Mouse (Mus musculus) mouse trophoblast stem cell (cell line): ENCODE results near the gene Ier5.

Experiments used
- in situ Hi-C, 2 experiments: fragments of 300-500 bp; cut with MseI, MboI; formaldehyde crosslinking; loops; 2 replicates in 1 of 2; 3 replicates in 1 of 2; pipeline ENCODE4 v1.15.1; 2025

The Ier5 gene

DNA sequence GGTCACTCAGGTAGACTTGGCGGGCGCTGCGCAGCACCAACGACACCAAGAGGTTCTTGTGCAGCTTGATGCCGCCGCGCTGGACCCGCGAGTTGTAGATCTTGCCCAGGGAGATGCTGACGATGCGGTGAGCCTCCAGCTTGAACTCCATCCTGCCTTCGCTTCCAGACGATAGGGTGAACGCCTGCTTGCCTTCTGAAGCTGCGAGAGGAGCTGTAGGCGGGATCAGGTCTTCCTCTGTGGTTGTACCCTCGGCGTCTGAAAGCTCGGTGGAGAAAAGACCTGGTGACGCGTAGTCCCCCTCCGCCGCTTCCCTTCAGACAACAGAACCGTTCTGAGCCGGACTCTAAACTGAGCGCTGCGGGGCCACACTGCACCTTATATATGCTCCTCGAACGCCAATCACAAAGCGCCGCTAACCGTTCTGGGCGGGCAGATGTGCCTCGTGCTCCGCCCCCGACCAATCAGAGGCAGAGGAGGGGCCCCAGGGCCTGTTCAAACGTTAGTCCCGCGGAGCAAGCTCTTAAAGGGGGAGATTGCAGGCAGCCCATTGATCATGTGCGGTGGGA lies at the start of gene Ier5:
TSS of gene Ier5 (minus strand) at position 357 of the 569 bp plus-strand sequence.
- in situ Hi-C loops: no loop called here

DNA sequence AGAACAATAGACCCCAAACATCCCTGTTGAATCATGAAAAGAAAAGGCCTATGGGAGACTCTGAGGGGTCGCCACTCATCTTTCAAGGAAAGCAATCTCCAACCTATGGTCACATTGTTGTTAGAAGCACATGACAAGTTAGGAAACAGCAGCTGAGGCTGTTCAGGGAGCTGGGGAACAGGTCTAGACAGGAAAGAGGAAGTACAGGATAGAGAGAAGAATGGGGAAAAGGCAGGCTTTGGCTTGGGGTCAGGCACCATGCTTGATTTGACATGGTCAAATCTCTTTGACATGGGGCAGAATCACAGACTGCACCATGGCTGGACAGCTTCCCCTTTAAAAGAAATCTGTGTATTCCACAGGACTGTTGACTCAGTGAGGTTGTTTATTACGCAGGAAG lies 47.8 kb upstream of the Ier5 start:
- in situ Hi-C loops: no loop called here

DNA sequence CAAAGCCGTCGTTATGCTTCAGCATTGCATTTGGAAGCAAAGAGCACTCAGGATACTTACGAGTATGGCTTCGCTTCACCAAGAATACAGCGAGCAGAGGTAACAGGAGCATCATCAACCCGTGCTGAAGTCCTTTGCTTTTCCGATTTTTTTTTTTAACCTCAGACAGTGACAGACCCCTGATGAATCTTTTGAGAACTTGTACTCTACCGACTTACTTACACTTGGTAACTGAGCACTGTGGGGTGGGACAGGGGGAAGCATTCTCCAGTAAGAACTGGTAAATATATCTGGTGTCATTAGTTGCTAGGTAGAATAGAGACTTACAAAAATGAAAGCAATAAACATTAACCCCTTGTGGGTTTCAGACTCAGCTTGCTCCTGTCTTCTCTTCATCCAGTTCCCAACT lies 47.1 kb upstream of the Ier5 start, which contains the start of gene Mr1:
TSS of gene Mr1 (minus strand) at position 243 of the 409 bp plus-strand sequence.
- in situ Hi-C loops: no loop called here

DNA sequence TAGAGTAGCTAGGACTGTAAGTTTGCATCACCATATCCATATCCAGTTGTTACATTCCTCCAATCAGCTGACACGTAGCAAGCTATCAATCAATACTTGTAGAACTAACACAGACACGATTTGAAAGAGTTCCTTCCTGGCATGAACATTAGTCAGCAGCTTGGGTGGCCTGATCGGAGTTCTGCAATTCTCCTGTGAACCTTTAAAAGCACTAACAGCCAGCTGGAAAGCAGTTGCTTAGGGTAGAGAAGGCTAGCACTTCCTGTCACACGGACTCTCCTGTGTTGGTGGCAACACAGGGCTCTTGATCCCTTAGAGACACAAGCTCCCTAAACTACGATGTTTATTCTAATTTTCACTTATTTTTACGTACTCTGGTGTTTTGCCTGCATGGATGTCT lies 46.2 kb upstream of the Ier5 start:
- in situ Hi-C loops: no loop called here

DNA sequence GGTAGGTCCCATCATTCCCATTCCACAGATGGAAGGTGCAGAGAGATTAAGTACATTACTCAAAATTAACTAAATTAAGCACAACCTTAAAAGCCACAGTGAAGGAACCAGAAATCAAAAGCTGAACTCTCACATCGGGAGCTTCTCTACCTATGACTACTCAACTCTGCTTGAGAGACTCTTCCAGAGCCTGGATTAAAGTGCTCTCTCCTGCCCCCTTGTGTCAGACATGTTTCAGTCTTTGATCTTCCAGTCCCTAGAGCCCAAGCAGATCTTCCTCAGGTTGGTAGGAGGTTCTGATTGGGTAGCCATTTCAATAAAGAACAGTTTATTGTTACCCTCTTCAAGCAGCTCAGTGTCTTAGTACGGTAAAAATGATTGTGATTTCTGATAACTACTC lies 40.6 kb upstream of the Ier5 start:
- in situ Hi-C loops: loop anchor here in 1 of 2 experiments (5.0 kb wide), 1 partner anchor 93 kb away; no protein-coding TSS in a partner anchor

DNA sequence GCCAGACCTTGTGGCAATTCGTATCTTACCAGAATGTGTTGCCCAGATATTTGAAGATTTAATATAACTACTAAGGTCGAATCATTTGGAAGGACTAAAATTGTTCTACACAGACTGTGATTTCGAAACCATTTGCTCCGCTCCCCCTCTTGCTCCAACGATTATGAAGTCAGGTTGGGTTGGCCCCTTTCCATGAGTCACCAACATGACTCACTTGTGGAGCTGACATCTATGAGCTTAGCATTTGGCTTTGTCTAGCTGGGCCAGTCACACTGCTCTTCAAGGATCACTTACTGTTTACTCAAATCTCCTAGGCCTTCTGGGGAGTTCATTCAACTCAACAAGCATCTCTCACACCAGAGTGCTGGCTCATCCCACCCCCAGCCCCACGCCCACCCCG lies 39.4 kb upstream of the Ier5 start:
- in situ Hi-C loops: no loop called here

DNA sequence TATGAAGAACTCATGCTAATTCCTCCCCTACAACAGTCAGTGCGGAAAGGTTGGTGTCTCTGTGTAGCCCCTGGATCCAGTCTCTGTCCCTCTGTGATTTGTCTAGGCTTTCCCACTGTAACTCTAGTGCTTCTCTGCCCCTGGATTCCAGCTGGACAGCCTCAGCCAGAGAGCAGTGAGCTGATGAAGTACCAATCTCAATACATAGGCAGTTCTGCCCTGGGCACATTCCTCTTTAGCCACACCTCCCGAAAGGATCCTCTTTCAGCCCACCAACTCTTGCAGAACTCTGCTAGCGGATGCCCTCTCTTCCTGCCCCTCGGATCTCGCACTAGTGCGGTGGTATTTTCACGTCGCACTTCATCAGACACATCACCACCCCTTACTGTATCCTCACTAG lies 35.4 kb upstream of the Ier5 start:
- in situ Hi-C loops: no loop called here

DNA sequence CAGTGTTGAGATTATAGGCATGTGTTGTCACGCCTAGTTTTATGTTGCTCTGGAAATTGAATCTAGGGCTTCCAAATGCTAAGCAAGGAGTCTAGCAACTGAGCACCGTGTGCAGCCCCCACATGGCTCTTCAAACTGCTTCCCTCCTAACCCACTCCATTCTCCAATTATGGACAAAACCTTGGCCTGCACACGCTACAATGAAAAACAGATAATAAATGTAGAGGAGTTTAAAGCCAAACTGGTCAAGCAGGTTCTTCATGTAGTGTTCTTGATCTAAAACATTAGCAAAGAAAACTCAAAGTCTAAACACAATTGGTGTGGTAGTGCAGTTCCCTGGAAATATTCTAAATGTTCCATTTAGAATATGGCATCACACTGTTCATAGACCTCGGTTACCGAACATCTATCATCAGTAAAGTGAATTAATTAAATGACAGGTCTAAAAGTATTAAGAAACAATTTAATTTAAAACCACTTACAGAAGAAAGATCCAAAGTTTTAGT lies 28.0 kb upstream of the Ier5 start:
- in situ Hi-C loops: no loop called here

DNA sequence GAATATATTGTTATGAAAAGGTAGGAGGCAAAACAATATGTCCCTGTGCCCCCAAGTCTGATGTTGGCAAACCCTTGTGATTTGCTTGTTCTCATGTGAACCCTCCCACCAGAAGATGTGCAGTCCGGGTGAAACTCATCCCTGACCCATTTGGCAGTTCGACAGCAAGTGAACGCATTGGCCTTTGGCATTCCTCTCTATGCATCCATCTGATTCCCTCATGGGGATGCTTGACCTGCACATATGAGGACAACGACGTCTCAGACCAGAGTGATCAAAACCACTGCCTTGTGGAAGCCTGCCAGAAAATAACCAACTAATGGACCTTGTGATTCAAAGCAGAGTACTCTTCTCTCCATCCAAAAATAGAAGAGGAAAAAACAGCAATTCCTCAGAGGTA lies 27.3 kb upstream of the Ier5 start:
- in situ Hi-C loops: no loop called here

DNA sequence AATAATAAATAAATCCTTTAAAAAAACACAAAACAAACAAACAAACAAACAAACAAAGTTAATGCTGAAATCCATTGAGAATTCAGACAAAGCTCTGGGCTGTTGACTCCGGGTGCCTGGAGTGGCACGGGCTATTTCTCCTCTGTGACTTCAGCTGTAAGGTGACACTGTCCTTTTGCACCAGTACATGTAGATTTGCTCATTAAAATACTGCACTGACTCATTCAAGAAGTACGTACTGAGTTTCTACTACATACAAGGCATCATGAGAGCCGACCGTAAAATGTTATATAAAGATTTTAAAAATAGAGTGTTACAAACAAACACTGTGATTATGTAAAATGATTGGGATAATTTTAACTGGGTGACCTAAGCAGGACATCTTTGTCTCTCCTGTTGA lies 25.0 kb upstream of the Ier5 start:
- in situ Hi-C loops: no loop called here

DNA sequence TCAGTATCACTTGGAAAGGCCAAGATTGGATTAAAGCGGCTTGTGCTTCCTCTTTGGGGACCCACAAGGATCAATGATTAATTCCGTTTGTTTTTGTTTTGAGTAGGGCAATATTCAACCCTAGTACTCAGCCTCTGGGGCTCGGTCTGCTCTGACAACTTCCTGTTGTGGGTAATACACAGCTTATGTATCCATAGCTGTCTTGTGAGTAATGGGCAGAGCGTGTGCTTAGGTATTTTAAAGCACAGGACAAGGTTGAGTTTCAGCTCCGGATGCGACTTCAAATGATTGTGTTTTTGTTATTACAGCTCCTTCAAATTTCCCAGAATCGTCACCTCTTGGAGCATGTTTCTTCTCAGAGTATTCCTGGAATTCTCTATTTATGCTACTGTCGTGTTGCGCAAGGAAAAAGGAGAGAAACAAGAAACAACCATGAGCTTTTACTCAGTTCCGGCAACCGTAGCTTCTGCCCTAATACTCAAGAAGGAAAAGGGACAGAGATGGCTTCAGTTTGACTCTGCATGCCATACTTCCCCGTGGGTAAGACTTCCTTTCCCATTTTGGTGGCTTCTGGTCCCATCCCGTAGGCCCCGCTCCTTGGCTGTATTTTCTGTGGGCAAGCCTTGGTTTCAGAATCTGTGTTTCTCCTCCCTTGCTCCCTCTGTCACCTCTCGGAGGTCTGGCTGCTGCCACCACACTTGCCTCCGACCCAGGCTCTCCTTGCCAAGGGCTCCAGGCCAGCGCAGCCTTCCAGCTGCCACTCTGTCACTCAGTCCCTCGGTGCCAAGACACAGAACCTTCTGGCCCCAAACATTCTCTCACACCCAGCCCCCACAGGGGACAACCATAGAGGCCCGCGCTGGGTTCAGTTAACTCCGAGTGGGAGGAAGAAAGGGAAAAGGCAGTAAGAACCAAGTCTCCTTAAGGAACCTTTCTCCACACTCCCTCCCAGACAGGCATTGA lies 22.8 kb upstream of the Ier5 start:
- in situ Hi-C loops: no loop called here

DNA sequence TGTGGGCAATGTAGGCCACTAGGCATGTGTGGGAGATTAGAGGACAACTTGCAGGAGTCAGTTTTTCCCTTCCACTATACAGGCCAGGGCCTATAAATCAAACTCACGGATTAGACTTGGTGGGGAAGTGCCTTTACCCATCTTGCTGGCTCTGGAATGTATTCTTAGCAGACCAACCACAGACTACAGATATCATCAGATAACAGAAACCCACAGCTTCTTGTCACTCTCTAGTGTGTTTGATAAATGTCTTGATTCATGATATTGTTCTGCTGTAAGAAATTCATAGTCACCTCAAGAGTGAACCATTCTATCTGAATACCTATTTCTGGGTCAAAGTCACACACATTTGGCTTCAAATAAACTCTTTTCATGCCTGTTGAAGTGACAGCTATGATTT lies 20.3 kb upstream of the Ier5 start:
- in situ Hi-C loops: no loop called here

DNA sequence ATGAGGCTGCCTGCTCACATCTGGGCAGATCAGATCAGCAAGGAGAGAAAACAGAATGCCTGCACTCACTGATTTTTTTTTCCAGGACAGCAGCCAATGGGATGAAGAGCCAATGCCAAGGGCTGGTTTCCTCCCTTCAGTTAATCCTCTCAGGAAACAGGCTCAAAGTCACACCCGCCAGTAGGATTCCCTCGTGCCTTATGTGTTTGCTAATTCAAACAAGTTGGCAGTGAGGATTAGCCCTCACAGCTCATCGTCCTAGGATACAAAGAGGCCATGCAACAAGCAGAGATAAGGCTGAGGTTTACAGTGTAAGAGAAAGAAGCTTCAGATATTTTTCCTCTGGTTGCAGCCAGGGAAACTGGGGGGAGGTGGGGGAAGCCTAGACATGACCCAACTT lies 14.5 kb upstream of the Ier5 start:
- in situ Hi-C loops: no loop called here

DNA sequence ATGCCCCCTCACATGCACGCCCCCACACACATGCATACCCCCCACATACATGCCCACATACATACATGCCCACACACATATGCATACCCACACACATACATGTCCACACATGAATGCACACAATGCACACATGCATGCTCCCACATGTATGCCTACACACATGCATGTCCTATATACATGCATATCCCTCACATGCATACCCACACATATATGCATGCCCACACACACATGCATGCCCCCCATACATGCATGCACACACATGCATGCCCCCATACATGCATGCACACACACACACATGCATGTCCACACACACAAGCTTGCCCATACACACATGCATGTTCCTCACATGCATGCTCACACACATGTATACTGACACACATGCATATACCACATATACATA lies 13.4 kb upstream of the Ier5 start:
- in situ Hi-C loops: no loop called here

DNA sequence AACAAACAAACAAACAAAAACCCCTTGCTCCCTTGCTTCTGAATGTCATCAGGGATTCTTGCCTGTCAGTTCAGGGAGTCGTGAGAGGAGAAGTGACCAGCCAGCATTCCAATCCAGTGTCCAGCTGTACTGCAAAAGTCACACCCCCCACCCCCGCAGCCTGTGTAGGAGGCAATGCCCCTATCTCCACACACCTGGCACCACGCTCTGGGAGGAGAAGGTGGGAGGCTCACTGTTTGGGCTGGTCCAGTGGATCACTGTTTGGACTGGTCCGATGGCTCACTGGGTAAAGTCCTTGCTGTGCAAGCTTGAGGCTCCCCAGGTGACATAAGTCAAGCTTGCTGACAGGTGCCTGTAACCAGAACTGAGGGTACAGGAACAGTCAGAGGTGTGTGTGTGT lies 12.7 kb upstream of the Ier5 start:
- in situ Hi-C loops: no loop called here

DNA sequence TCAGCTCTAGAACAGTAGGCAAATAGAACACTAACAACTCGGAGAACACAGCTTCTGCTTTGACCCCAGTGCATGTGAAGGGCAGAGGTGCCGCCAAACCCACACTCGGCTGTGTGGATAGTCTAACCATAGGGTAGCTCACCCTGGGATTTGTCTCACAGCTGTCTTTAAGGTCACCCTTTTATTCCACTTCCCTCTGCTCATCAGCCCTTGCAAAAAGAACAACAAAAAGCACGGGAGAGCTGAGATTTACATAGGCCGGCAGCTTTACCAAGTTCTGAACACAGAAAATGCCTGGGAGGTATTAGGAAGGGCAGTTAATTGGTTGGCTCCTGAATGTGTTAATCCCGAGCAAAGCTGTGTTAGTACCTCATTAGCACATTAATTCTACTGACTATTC lies 12.1 kb upstream of the Ier5 start:
- in situ Hi-C loops: no loop called here

DNA sequence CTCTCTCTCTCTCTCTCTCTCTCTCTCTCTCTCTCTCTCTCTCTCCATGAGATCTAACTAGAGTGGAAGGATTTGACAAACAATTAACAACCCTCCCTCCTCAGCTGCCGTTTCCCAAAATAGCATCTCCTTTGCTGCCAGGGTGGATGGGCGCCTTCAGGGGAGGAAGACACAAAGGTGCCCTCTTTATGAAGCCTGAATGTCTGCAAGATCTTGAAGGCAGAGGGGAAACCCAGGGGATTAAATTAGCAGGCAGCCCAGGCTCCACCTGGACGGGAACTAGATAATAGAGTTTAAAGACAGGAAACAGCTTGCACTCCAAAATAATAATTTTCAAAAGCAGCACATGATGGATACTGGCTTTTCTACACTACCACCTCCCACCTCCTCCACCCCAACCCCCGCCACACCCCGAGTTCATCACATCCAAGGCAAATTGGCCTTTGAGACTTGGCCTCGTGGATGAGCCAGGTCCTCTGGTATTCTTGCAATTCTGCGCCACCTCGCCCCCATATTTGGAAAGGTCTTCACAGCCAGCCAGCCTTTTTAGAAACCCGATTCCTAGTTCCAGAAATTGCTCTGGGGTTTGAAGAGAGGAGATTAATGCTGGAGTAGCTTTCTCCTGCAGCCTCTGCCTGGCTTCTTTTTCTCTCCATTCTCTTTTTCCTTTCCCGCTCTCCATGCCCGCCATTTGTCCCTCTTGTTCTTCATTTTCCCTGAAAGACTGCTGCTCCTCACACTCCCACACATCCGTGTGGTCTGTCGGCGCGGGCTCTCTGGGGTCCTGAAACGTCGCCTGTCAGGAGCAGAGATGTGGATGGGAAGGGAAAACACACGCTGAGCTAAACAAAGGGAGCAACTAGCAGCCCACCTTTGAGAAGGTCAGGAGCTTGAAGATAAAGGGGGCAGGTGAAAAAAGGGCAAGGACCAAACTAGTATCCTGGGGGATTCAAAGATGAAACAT lies 10.2 kb upstream of the Ier5 start:
- in situ Hi-C loops: no loop called here

DNA sequence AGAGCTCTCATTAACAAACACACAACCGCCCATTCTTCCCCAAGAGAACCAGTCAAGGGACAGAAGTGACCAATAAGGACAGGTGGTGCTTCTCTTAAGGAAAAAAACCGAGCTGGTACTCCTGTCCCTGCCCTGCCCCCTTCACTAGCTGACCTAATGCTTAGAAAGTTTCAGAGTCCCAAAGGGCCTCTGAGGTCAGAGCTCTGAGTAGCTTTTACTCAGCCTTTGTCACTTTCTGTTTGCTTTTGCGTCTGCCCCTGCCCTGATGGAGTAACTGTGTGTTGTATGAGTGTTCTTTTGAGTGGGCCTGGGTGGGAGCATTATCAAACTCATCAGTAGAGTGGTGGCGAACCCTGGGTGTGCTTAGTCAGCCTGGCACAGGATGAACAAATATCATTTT lies 9.0 kb upstream of the Ier5 start:
- in situ Hi-C loops: no loop called here

DNA sequence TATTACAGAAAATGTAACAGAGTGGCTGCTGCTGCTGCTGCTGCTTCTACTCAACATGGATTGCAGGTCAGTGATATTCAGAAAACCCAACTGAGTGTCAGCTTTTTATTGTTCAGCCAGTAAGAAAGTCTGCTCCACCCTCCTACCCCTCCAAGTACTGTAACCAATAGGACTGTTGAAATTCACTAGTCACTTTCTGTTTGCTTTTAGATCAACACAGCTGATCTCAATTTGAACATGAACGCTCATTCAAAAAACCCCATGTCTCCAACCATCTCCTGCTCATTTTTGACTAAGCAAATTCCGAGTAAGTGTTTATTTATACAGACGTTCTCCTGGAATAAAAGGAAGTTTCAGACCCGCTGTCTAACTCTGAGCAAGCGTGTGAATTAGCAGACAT lies 8.4 kb upstream of the Ier5 start:
- in situ Hi-C loops: no loop called here

DNA sequence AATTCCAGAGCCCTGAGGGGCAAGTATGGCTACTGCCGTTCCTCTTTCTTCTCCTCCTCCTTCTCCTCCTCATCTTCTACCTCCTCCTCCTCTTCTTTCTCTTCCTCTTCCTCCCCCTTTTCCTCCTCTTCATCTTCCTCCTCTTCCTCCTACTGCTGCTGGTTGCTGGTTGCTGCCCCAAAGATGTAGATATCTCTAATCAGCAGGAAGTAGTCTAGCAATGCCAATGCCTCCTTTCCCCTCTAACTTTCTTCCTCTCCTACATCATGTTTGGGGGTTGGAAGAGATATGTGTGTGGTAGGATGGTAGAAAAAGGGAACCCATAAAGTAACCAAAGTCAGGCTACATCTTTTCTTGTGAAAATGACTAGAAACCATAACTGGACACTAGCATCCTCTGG lies 6.9 kb upstream of the Ier5 start:
- in situ Hi-C loops: no loop called here

DNA sequence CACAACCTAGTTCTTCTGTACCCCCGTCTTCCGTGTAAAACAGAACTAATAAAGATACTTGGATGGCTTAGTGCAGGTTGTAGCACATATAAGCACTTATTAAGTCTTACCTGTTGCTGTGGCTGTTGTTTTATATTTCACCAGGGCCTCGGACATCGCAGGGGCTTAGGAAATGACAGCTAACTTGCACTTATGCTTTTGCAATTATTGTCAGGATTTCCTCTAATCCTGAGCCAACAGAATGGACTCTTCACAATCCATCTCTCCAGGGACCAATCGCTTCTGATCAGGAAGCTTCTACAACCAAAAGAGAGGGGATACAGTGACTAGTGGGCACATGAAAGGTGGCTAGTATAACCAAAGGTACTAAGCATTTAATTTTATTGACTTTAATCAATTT lies 4.6 kb upstream of the Ier5 start:
- in situ Hi-C loops: no loop called here

DNA sequence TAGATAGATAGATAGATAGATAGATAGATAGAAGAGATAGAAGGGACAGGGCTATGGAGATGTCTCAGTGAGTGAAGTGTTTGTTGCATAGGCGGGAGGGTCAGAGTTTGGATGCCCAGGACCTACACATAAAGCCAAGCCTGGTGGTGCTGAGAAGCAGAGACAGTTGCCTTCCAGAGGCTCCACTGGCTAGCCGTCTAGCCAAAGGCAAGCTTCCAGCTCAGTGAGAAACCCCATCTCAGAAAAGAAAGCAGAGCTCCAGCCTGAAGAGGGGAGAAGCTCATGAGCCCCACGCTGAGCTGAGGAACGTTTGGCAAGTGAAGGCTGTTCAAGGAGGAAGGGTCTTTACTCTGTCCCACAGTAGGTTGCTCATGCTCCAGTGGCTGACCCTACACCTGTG lies 3.2 kb upstream of the Ier5 start:
- in situ Hi-C loops: no loop called here
